Mouse (Mus musculus) limb, embryonic 15.5 days (tissue): Measurements from ENCODE around the gene Tifab. TPM values are rescaled to one million over a fixed set of nuclear protein-coding genes. Genes with fewer than 3 reads are reported as not detected.
"Not testable (repeated sequence)": the region's sequence is repeated elsewhere in the genome, so short reads cannot be mapped to it uniquely, and the experiment has no call there.

ENCODE experiments used
- ATAC-seq: fragments of 200-750 bp; cut with Nextera tagmentation; 2 replicates; pipeline ENCODE4 v1.8.0; 2017; ENCODE audit warnings: low read depth, moderate TSS enrichment; ENCODE audit not compliant: insufficient number of reproducible peaks, low FRiP score, low TSS enrichment
- H3K27ac ChIP-seq: fragments of 300-500 bp; sonication (generic); 2 replicates; pipeline ENCODE4 v1.5.1; 2015; ENCODE audit warnings: moderate library complexity, mild to moderate bottlenecking, inconsistent platforms
- H3K27me3 ChIP-seq: fragments of 300-500 bp; sonication (generic); 2 replicates; pipeline ENCODE4 v1.6.1; 2015; ENCODE audit warnings: inconsistent platforms
- H3K36me3 ChIP-seq: fragments of 300-500 bp; sonication (generic); 2 replicates; pipeline ENCODE4 v1.6.1; 2015; ENCODE audit warnings: inconsistent platforms
- H3K4me1 ChIP-seq: fragments of 300-500 bp; sonication (generic); 2 replicates; pipeline ENCODE4 v1.6.1; 2015; ENCODE audit warnings: inconsistent platforms
- H3K4me2 ChIP-seq: fragments of 300-500 bp; sonication (generic); 2 replicates; pipeline ENCODE4 v1.6.1; 2015; ENCODE audit warnings: mild to moderate bottlenecking, inconsistent platforms
- H3K4me3 ChIP-seq: fragments of 300-500 bp; sonication (generic); 2 replicates; pipeline ENCODE4 v1.5.1; 2015; ENCODE audit warnings: mild to moderate bottlenecking, inconsistent platforms
- H3K9ac ChIP-seq: fragments of 300-500 bp; sonication (generic); 2 replicates; pipeline ENCODE4 v1.6.1; 2015; ENCODE audit warnings: inconsistent platforms
- H3K9me3 ChIP-seq: fragments of 300-500 bp; sonication (generic); 2 replicates; pipeline ENCODE4 v1.6.1; 2016; ENCODE audit warnings: inconsistent platforms
- WGBS: fragments of 180-500 bp; shearing (Covaris S2); methylation state at CpG from one replicate; pipeline ENCODE4 v1.1.7; 2015; 5-methylcytosine and 5-hydroxymethylcytosine counted together
- polyA plus RNA-seq: library from polyadenylated mRNA; unstranded; fragments of >200 nt; fragmentation: Nextera tagmentation; extraction: Ambion mirVana; gene quantifications from 2 replicates; pipeline ENCODE4 v1.2.1, GENCODE M21; 2015

The Tifab gene
- polyA plus RNA-seq, 1 experiment from 2014 or later: 3.2 TPM

DNA sequence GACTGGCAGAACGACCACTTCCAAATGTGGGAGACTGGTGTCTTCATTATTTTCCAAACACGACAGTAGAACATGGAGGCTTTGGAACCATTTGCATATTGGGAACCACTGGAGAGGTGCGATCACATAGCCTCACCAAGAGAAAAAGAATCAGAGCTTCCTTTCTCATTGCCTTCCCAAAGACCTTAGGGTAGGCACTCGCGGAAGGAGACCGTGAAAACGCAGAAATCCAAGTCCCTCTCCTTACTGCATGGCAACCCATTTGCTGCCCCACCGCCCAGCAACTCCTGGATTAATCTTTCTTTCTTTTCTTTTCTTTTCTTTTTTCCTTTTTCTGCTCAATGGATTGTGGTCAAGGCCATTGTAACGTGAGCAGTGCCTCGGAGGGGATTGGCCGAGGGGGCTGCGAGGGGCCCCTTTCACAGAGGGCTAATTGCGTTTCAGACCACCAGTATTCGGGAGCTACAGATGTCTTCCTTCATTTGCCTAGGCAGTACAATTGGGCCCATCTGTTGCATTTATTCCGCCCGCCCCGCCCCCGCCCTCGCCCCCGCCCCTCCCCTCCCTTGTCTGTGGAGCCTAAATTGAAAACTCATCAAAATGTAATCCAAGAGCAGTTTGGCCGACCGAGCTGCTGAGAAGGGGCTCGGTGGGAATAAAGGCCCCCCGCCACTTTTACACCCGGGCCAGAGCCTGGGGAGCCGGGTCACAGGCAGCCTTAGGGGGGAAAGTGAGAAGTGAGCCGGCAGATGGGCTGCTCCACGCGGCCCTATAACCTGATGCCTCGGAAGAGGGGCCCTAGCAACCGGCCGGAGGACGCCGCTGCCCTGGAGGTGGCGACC, 29.8 kb upstream of the Tifab start:
- Histone ChIP-seq H3K36me3 (no peaks in the 10 kb centered on the region), H3K9me3 (no peaks in the 10 kb centered on the region), H3K27ac (no peak overlapping the region), H3K27me3 (peaks cover 6% of the 10 kb centered on the region; the same call in 1 of the 2 replicates), H3K4me2 (peak overlapping the region; percentile 44), H3K4me3 (peak overlapping the region; percentile 16; the same call in 1 of the 2 replicates), H3K4me1 (peaks cover 10% of the 10 kb centered on the region), H3K9ac (no peak overlapping the region)
- 9% methylated on average over 35 of the region's 35 CpGs for whole genome bisulfite sequencing
- peak; percentile 44; the same call in 1 of the 2 replicates for ATAC-seq

DNA sequence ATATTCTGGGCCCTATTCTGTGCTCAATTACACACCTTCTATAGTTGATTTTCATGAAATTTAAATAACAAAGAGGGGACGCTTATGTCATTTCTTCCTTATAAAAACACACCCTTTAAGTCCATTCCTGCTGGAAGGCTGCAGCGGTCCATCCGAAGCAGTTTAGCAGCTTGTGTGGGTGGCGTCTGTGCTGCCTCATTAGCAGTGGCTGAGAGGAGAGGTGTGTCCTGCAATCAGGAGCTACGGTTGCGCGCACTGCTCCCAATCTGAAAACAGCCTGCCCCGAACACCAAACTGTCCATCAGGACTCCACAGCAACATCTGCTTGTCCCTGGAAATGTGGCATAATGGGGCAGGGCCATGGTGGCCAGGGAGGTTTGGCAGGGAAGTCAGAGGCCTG, 20.8 kb upstream of the Tifab start:
- H3K4me2 ChIP-seq: no peak overlapping the region
- no peak overlapping the region for H3K4me3 ChIP-seq
- peaks cover 6% of the 10 kb centered on the region for H3K4me1 ChIP-seq
- H3K9me3 ChIP-seq: no peaks in the 10 kb centered on the region
- 0 out of 2 replicates have a peak, but pooled peaks cover 13% of the 10 kb centered on the region for H3K27me3 ChIP-seq
- WGBS: 63% methylated on average over 8 of the region's 8 CpGs
- ATAC-seq: no peak
- H3K9ac ChIP-seq: no peak overlapping the region
- H3K36me3 ChIP-seq: no peaks in the 10 kb centered on the region
- no peak overlapping the region for H3K27ac ChIP-seq

DNA sequence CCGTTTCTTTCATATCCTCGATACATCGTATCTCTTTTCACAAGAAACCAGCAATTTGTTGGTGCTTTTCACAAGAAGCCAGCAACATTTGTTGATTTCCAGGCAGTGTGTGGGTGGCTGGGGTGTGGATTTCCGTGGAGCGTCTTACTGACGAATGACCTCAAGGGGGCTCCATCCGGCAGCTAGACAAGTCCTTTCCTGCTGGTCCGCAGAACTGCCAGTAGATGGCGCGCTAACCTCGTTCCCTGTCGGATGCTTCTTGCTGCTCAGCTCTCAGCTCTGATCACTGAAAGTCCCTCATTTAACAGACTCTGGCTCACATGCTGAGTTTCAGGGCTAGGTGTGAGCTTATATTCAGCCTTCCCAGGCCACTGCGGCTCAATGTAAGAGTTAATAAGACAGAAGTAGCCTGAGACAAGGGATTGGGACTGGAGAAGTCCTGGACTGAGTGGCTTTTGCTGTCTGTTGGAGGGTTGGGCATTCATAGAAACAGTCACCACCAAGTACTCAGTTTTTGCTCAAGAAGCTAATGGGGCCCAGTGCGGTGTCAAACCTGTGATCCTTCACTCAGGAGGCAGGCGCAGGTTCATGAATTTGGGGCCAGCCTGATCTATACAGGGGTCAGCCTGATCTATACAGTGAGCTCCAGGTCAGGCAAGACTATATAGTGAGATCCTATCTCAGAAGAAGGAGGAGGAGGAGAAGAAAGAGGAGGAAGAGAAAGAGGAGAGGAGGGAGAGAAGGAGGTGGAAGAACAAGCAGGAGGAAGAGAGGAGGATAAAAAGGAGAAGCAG, 19.0 kb upstream of the Tifab start:
- Histone ChIP-seq H3K27ac (peak overlapping the region; percentile 61), H3K36me3 (no peaks in the 10 kb centered on the region), H3K9ac (no peak overlapping the region), H3K4me2 (peak overlapping the region; percentile 46), H3K27me3 (0 out of 2 replicates have a peak, but pooled peaks cover 13% of the 10 kb centered on the region), H3K4me3 (peak overlapping the region; percentile 23), H3K4me1 (peaks cover 6% of the 10 kb centered on the region), H3K9me3 (no peaks in the 10 kb centered on the region)
- WGBS: 13% methylated on average over 15 of the region's 15 CpGs
- ATAC-seq: peak; percentile 75

DNA sequence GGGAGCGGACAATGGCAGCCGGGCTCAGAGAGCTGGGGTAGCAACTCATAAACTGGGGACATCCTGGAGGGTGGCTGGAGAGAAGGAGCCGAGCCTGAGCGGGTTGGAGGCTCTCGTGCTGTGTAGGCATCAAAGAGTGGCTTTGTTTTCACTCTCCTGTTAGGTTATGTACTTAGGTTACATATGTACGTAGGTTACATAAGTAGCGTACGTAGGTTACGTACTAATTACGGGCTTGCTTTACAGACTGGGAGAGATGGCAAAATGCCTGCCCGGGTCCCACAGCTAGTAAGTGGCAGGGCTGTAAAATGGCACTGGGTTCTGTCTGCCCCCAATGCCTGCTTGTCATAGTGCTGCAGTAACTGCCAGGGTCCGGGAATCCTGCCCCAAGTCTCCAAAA, 18.3 kb upstream of the Tifab start:
- Histone ChIP-seq H3K27ac (peak overlapping the region; percentile 61), H3K9ac (no peak overlapping the region), H3K9me3 (no peaks in the 10 kb centered on the region), H3K4me1 (peaks cover 6% of the 10 kb centered on the region), H3K4me2 (peak overlapping the region; percentile 46), H3K4me3 (peak overlapping the region; percentile 23), H3K27me3 (0 out of 2 replicates have a peak, but pooled peaks cover 10% of the 10 kb centered on the region), H3K36me3 (no peaks in the 10 kb centered on the region)
- peak; percentile 61; the same call in 1 of the 2 replicates for ATAC-seq
- 41% methylated on average over 12 of the region's 12 CpGs for WGBS

DNA sequence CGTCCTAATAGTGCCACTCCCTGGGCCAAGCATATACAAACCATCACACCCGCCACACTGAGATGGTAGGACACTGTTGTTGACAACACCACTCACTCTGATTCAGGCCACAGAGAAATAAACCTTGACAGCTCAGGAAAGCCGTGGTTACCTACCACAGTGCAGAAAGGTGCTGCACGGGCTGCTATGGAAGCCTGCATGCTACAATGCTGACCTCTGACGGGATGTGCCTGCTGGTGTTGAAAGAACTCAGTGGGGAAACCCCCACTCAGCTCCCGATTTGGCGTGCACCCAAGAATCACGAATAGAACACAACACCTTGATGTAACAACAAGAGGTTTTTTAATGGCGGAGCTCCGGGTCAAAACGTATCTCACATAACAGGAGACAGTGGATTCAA, 17.1 kb upstream of the Tifab start:
- H3K27me3 ChIP-seq: 0 out of 2 replicates have a peak, but pooled peaks cover 10% of the 10 kb centered on the region
- H3K9me3 ChIP-seq, H3K4me2 ChIP-seq, H3K4me1 ChIP-seq, H3K9ac ChIP-seq, H3K36me3 ChIP-seq, H3K4me3 ChIP-seq, ATAC-seq, H3K27ac ChIP-seq: not testable (repeated sequence)
- WGBS: 73% methylated on average over 11 of the region's 11 CpGs

DNA sequence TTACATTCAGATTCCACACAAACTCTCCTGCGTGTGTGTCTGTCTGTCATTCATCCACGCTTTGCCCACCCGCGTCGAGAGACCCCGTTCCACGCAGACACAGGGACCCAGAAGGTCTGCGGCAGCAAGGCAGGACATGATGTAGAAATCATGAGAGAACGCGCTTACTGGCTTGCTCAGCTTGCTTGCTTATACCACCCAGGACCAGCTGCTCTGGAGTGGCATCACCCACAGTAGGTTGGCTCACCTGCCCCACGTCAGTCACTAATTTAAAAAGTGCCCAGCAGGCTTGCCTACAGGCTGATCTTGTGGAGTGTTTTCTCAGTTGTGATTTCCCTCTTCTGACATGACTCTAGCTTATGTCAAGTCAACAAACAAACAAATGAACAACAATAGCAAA, 15.5 kb upstream of the Tifab start:
- H3K4me3 ChIP-seq, H3K4me1 ChIP-seq, H3K27me3 ChIP-seq, H3K9me3 ChIP-seq, ATAC-seq, H3K27ac ChIP-seq, H3K36me3 ChIP-seq, H3K9ac ChIP-seq, H3K4me2 ChIP-seq: not testable (repeated sequence)
- WGBS: 86% methylated on average over 11 of the region's 11 CpGs

DNA sequence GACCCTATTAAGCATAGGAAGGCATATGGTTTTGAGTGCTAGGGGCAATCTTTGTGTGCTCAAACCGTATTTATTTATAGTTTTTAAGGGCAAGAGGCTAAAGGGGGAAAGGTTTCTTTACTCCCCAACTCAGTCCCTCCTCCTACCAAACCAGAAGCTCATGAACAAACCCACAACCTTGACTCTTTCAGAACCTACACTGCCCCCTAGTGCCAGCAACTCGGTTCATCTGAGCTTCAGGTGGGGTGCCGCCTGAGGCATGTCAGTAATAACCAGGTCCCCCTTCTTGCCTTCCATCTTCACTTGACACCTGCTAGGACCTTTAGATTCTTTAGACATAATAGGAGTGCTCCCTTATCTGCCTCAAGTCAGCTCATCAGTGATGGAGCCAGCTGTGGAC, 12.5 kb upstream of the Tifab start:
- no peak overlapping the region for H3K4me3 ChIP-seq
- no peaks in the 10 kb centered on the region for H3K27me3 ChIP-seq
- WGBS: 28% methylated on average over 3 of the region's 3 CpGs
- H3K4me2 ChIP-seq: no peak overlapping the region
- H3K9me3 ChIP-seq: no peaks in the 10 kb centered on the region
- H3K27ac ChIP-seq: no peak overlapping the region
- ATAC-seq: no peak
- H3K36me3 ChIP-seq: no peaks in the 10 kb centered on the region
- H3K9ac ChIP-seq: no peak overlapping the region
- H3K4me1 ChIP-seq: no peaks in the 10 kb centered on the region; the same call in 1 of the 2 replicates

DNA sequence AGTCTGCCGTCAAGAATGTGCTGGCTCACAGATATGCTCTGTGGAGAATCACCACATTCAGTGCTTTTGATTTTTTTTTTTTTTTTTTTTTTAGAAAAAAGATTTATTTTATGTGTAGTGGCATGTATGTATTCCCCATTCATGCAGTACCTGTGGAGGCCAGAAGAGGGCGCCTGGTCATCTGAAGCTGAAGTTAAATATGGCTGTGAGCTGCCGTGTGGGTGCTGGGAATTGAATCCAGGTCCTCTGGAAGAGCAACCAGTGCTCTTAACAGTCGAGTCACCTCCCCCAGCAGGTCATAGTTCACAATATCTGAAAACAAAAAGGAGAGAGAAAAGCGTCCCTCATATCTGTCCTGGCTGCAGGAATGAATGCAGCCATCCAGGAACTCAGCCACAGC, 11.0 kb upstream of the Tifab start:
- WGBS: 79% methylated on average over 5 of the region's 5 CpGs

DNA sequence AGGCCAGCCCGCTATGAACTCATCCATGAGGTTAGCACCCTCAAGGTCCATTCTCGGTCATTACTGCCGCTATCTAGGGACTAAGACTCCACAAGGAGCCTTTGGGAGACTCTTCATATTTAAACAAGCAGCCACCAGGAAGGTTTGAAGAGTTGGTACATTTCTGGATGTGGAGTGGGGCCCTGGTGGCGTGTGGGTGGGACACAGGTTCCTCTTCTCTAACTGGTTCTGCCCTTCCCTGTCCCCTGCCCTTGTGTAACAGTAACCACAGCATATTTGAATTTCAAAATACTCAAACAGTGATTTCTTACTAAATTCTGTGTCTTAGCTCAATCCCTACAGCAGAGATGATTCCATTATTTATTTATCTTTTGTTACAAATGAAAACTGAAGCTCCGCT, 5.0 kb upstream of the Tifab start:
- Histone ChIP-seq H3K9me3 (no peaks in the 10 kb centered on the region), H3K4me1 (no peaks in the 10 kb centered on the region), H3K27me3 (no peaks in the 10 kb centered on the region), H3K9ac (no peak overlapping the region), H3K27ac (no peak overlapping the region), H3K36me3 (no peaks in the 10 kb centered on the region), H3K4me3 (no peak overlapping the region), H3K4me2 (no peak overlapping the region)
- WGBS: 91% methylated on average over 5 of the region's 5 CpGs
- no peak for ATAC-seq

More for the DNA sequence above, 11.0 kb upstream of the Tifab start:
- Histone ChIP-seq H3K9me3 (no peaks in the 10 kb centered on the region), H3K27ac (no peak overlapping the region), H3K36me3 (no peaks in the 10 kb centered on the region), H3K4me3 (no peak overlapping the region), H3K4me2 (no peak overlapping the region), H3K4me1 (no peaks in the 10 kb centered on the region; the same call in 1 of the 2 replicates), H3K27me3 (no peaks in the 10 kb centered on the region), H3K9ac (no peak overlapping the region)
- no peak for ATAC-seq

DNA sequence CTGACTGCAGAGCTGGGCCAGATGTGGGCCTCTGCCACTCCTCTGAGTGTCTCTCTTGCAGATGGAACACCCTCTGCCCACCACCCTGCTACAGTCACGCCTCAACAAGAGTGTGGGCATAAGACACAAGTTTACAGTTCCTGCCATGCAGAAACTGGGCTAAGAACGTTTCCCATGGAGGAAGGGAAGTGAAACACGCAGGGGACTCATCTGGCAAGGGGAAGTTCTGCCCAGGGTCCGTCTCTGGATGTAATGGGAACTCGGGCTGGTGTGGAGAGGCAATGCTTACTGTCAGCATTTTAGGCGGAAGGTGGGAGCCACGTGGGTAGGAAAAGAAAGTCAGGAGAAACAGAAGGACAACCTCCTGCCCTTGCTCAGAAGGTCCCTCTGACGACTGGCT, 2.7 kb upstream of the Tifab start:
- peaks cover 7% of the 10 kb centered on the region for H3K4me1 ChIP-seq
- no peak for ATAC-seq
- H3K27ac ChIP-seq: no peak overlapping the region
- no peak overlapping the region for H3K4me2 ChIP-seq
- 72% methylated on average over 8 of the region's 8 CpGs for WGBS
- H3K9me3 ChIP-seq: no peaks in the 10 kb centered on the region
- no peaks in the 10 kb centered on the region for H3K27me3 ChIP-seq
- no peaks in the 10 kb centered on the region for H3K36me3 ChIP-seq
- no peak overlapping the region for H3K4me3 ChIP-seq
- H3K9ac ChIP-seq: no peak overlapping the region

DNA sequence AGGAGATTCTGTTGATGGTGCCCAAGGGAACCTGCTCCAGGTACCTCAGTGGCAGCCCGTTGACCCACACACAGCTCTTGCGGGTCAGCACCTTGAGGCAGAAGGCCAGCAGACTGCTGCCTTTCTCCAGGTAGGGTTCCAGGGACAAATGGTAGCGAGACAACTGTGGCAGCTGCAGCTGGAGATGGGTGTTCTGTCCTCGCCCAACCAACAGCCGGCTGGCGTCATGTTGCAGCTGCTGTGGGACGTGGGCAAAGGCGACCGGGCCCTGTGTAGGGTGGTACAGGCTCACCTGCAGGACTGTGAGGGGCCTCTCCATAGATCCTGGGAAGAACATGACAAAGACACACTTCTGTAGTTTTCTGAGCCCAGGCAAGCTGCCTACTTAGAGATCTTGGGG, 2.4 kb downstream of the Tifab start:
- Histone ChIP-seq H3K36me3 (no peaks in the 10 kb centered on the region), H3K27ac (peak overlapping the region; percentile 28; the same call in 1 of the 2 replicates), H3K9me3 (no peaks in the 10 kb centered on the region), H3K4me3 (no peak overlapping the region), H3K4me2 (no peak overlapping the region), H3K27me3 (no peaks in the 10 kb centered on the region), H3K9ac (no peak overlapping the region), H3K4me1 (peaks cover 38% of the 10 kb centered on the region)
- WGBS: 72% methylated on average over 9 of the region's 9 CpGs
- ATAC-seq: no peak

DNA sequence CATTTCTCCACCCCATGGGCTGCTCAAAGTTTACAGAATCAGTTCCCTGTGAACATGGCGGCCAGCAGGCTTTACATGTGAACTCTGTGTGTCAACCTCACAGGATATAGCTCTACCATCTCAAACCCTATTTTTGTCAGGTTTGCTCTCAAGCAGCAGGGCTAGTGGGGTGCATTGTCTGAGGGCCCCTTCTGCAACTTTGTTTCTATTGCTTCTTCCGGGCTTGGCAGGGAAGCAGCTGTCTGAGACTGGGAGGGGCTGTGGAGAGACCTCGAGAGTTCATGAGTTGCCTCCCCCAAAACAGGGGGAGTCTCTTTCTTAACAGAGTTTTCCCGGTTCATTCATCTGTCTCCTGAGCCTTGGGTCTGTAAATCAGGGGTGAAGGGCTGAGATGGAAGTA, 2.8 kb downstream of the Tifab start:
- no peak for ATAC-seq

More for the DNA sequence above, 2.8 kb downstream of the Tifab start:
- H3K27ac ChIP-seq: peak overlapping the region; percentile 28; the same call in 1 of the 2 replicates
- H3K4me3 ChIP-seq: no peak overlapping the region
- peaks cover 43% of the 10 kb centered on the region for H3K4me1 ChIP-seq
- H3K9ac ChIP-seq: no peak overlapping the region
- 44% methylated on average over 4 of the region's 4 CpGs for WGBS
- no peaks in the 10 kb centered on the region for H3K9me3 ChIP-seq
- no peaks in the 10 kb centered on the region for H3K27me3 ChIP-seq
- no peaks in the 10 kb centered on the region for H3K36me3 ChIP-seq
- no peak overlapping the region for H3K4me2 ChIP-seq
